Mouse (Mus musculus) heart, embryonic 10.5 days (tissue): ENCODE data around the gene Zp3. TPM values are rescaled to one million over a fixed set of nuclear protein-coding genes. Genes with fewer than 3 reads are reported as not detected.
A peak's percentile ranks its signal among the peaks of the same experiment; 100 is the strongest.

Source experiments
- DNase-seq: peaks from one replicate; pipeline ENCODE4 v3.0.0-alpha.2; 2017; ENCODE audit warnings: low spot score
- H3K27ac ChIP-seq: fragments of 300-500 bp; sonication (generic); 2 replicates; pipeline ENCODE4 v1.5.1; 2016; ENCODE audit warnings: mild to moderate bottlenecking
- H3K27me3 ChIP-seq: fragments of 300-500 bp; sonication (generic); 2 replicates; pipeline ENCODE4 v1.6.1; 2016; ENCODE audit warnings: mild to moderate bottlenecking; ENCODE audit not compliant: poor library complexity, insufficient read depth, severe bottlenecking
- H3K36me3 ChIP-seq: fragments of 300-500 bp; sonication (generic); 2 replicates; pipeline ENCODE4 v1.6.1; 2016; ENCODE audit warnings: mild to moderate bottlenecking, moderate library complexity
- H3K4me1 ChIP-seq: fragments of 300-500 bp; sonication (generic); 2 replicates; pipeline ENCODE4 v1.6.1; 2016; ENCODE audit warnings: mild to moderate bottlenecking
- H3K4me3 ChIP-seq: fragments of 300-500 bp; sonication (generic); 2 replicates; pipeline ENCODE4 v1.5.1; 2016; ENCODE audit warnings: mild to moderate bottlenecking, moderate library complexity
- H3K9me3 ChIP-seq: fragments of 300-500 bp; sonication (generic); 2 replicates; pipeline ENCODE4 v1.6.1; 2016; ENCODE audit warnings: mild to moderate bottlenecking, moderate library complexity
- WGBS: fragments of 180-500 bp; shearing (Covaris S2); methylation state at CpG from one replicate; pipeline ENCODE4 v1.1.7; 2016; 5-methylcytosine and 5-hydroxymethylcytosine counted together
- polyA plus RNA-seq: library from polyadenylated mRNA; unstranded; fragments of >200 nt; fragmentation: Nextera tagmentation; extraction: Ambion mirVana; gene quantifications from 2 replicates; pipeline ENCODE4 v1.2.1, GENCODE M21; 2016

The Zp3 gene
- polyA plus RNA-seq, 1 experiment from 2014 or later, result not detected

GRCm38 (mm10) chr5:135965501-135965930 is 14.4 kb upstream of the Zp3 start:
- H3K27me3 ChIP-seq, result peaks cover 19% of the 10 kb centered on the region

GRCm38 (mm10) chr5:135966866-135967265 is 13.0 kb upstream of the Zp3 start:
- no peaks in the 10 kb centered on the region for H3K9me3 ChIP-seq
- peaks cover 19% of the 10 kb centered on the region for H3K27me3 ChIP-seq
- peaks cover 18% of the 10 kb centered on the region for H3K4me1 ChIP-seq
- H3K4me3 ChIP-seq, result no peak overlapping the region
- H3K36me3 ChIP-seq, result no peaks in the 10 kb centered on the region
- no peak overlapping the region for H3K27ac ChIP-seq
- WGBS, result 51% methylated on average over 9 of the region's 9 CpGs
- DNase-seq, result no peak

More at GRCm38 (mm10) chr5:135965501-135965930, 14.4 kb upstream of the Zp3 start:
- 9% methylated on average over 24 of the region's 24 CpGs for WGBS
- peaks cover 31% of the 10 kb centered on the region for H3K4me1 ChIP-seq
- no peak overlapping the region for H3K27ac ChIP-seq
- H3K36me3 ChIP-seq, result no peaks in the 10 kb centered on the region
- peak overlapping the region; percentile 47 for H3K4me3 ChIP-seq
- no peak for DNase-seq
- no peaks in the 10 kb centered on the region for H3K9me3 ChIP-seq

GRCm38 (mm10) chr5:135968781-135969180 is 11.1 kb upstream of the Zp3 start:
- 68% methylated on average over 1 of the region's 1 CpGs for WGBS
- H3K36me3 ChIP-seq, result no peaks in the 10 kb centered on the region
- H3K9me3 ChIP-seq, result no peaks in the 10 kb centered on the region
- H3K27ac ChIP-seq, result no peak overlapping the region
- H3K27me3 ChIP-seq, result peaks cover 19% of the 10 kb centered on the region
- no peak for DNase-seq
- no peak overlapping the region for H3K4me3 ChIP-seq
- H3K4me1 ChIP-seq, result peaks cover 6% of the 10 kb centered on the region

- WGBS, result 79% methylated on average over 6 of the region's 6 CpGs
- Histone ChIP-seq H3K4me1 (peaks cover 12% of the 10 kb centered on the region), H3K36me3 (no peaks in the 10 kb centered on the region), H3K27me3 (peaks cover 8% of the 10 kb centered on the region; the same call in 1 of the 2 replicates), H3K9me3 (no peaks in the 10 kb centered on the region), H3K27ac (no peak overlapping the region), H3K4me3 (no peak overlapping the region)
- DNase-seq, result no peak
Observed at GRCm38 (mm10) chr5:135970247-135970646, 9.7 kb upstream of the Zp3 start.

- H3K4me1 ChIP-seq, result peaks cover 6% of the 10 kb centered on the region; the same call in 1 of the 2 replicates
- H3K27me3 ChIP-seq, result no peaks in the 10 kb centered on the region
- 79% methylated on average over 7 of the region's 7 CpGs for WGBS
- H3K9me3 ChIP-seq, result no peaks in the 10 kb centered on the region
- H3K4me3 ChIP-seq, result no peak overlapping the region
- no peak overlapping the region for H3K27ac ChIP-seq
- DNase-seq, result no peak
- no peaks in the 10 kb centered on the region for H3K36me3 ChIP-seq
Observed at GRCm38 (mm10) chr5:135971876-135972275, 8.0 kb upstream of the Zp3 start.

- DNase-seq, result no peak
- no peaks in the 10 kb centered on the region for H3K36me3 ChIP-seq
- H3K4me1 ChIP-seq, result peaks cover 6% of the 10 kb centered on the region; the same call in 1 of the 2 replicates
- no peaks in the 10 kb centered on the region for H3K9me3 ChIP-seq
- peak within 1 kb of the TSS; percentile 5; the same call in 1 of the 2 replicates for H3K4me3 ChIP-seq
- H3K27ac ChIP-seq, result no peak within 1 kb of the TSS
- WGBS, result 14% methylated on average over 9 of the region's 9 CpGs
- H3K27me3 ChIP-seq, result no peaks in the 10 kb centered on the region
Observed at GRCm38 (mm10) chr5:135974365-135974764, 5.5 kb upstream of the Zp3 start, which contains the start of gene Ssc4d. Ssc4d (minus strand) TSS chr5:135974531.

GRCm38 (mm10) chr5:135975893-135976668 is 3.8 kb upstream of the Zp3 start:
- WGBS, result 92% methylated on average over 8 of the region's 8 CpGs
- DNase-seq, result no peak
- Histone ChIP-seq H3K4me1 (peaks cover 6% of the 10 kb centered on the region; the same call in 1 of the 2 replicates), H3K36me3 (no peaks in the 10 kb centered on the region), H3K27ac (no peak overlapping the region), H3K27me3 (no peaks in the 10 kb centered on the region), H3K9me3 (no peaks in the 10 kb centered on the region), H3K4me3 (no peak overlapping the region)

- no peaks in the 10 kb centered on the region for H3K9me3 ChIP-seq
- H3K27ac ChIP-seq, result no peak overlapping the region
- H3K4me1 ChIP-seq, result peaks cover 3% of the 10 kb centered on the region; the same call in 1 of the 2 replicates
- no peak overlapping the region for H3K4me3 ChIP-seq
- H3K27me3 ChIP-seq, result 0 out of 2 replicates have a peak, but pooled peaks cover 7% of the 10 kb centered on the region
- 71% methylated on average over 5 of the region's 5 CpGs for WGBS
- no peaks in the 10 kb centered on the region for H3K36me3 ChIP-seq
- no peak for DNase-seq
Observed at GRCm38 (mm10) chr5:135979381-135979780, 518 bp upstream of the Zp3 start.

GRCm38 (mm10) chr5:135982398-135982797 is 2.5 kb downstream of the Zp3 start:
- Histone ChIP-seq H3K27ac (no peak overlapping the region), H3K9me3 (no peaks in the 10 kb centered on the region), H3K27me3 (0 out of 2 replicates have a peak, but pooled peaks cover 7% of the 10 kb centered on the region), H3K36me3 (no peaks in the 10 kb centered on the region), H3K4me1 (no peaks in the 10 kb centered on the region), H3K4me3 (no peak overlapping the region)
- WGBS, result 38% methylated on average over 6 of the region's 6 CpGs
- DNase-seq, result no peak

- no peak for DNase-seq
- Histone ChIP-seq H3K36me3 (no peaks in the 10 kb centered on the region), H3K4me1 (no peaks in the 10 kb centered on the region), H3K27ac (no peak overlapping the region), H3K4me3 (no peak overlapping the region), H3K27me3 (0 out of 2 replicates have a peak, but pooled peaks cover 7% of the 10 kb centered on the region), H3K9me3 (no peaks in the 10 kb centered on the region)
- WGBS, result 70% methylated on average over 6 of the region's 6 CpGs
Observed at GRCm38 (mm10) chr5:135984546-135985044, 4.7 kb downstream of the Zp3 start.

- H3K27ac ChIP-seq, result no peak overlapping the region
- H3K9me3 ChIP-seq, result no peaks in the 10 kb centered on the region
- 0 out of 2 replicates have a peak, but pooled peaks cover 7% of the 10 kb centered on the region for H3K27me3 ChIP-seq
- DNase-seq, result peak; percentile 81
- no peaks in the 10 kb centered on the region for H3K36me3 ChIP-seq
- no peak overlapping the region for H3K4me3 ChIP-seq
- WGBS, result 54% methylated on average over 11 of the region's 11 CpGs
- H3K4me1 ChIP-seq, result no peaks in the 10 kb centered on the region
Observed at GRCm38 (mm10) chr5:135987248-135987647, 7.3 kb downstream of the Zp3 start.

GRCm38 (mm10) chr5:135990601-135991000 is 10.7 kb downstream of the Zp3 start:
- Histone ChIP-seq H3K4me3 (no peak overlapping the region), H3K36me3 (no peaks in the 10 kb centered on the region), H3K27me3 (no peaks in the 10 kb centered on the region), H3K4me1 (peaks cover 9% of the 10 kb centered on the region), H3K9me3 (no peaks in the 10 kb centered on the region), H3K27ac (no peak overlapping the region)
- WGBS, result 71% methylated on average over 5 of the region's 5 CpGs
- no peak for DNase-seq

- Histone ChIP-seq H3K4me3 (no peak overlapping the region), H3K4me1 (peaks cover 13% of the 10 kb centered on the region), H3K27me3 (no peaks in the 10 kb centered on the region), H3K27ac (no peak overlapping the region), H3K36me3 (peaks cover 21% of the 10 kb centered on the region), H3K9me3 (no peaks in the 10 kb centered on the region)
- no peak for DNase-seq
- WGBS, result 43% methylated on average over 5 of the region's 5 CpGs
Observed at GRCm38 (mm10) chr5:135993381-135993965, 13.6 kb downstream of the Zp3 start.
